12 mouse cellular contexts compared by ENCODE assay signal in the genomic region with DNA sequence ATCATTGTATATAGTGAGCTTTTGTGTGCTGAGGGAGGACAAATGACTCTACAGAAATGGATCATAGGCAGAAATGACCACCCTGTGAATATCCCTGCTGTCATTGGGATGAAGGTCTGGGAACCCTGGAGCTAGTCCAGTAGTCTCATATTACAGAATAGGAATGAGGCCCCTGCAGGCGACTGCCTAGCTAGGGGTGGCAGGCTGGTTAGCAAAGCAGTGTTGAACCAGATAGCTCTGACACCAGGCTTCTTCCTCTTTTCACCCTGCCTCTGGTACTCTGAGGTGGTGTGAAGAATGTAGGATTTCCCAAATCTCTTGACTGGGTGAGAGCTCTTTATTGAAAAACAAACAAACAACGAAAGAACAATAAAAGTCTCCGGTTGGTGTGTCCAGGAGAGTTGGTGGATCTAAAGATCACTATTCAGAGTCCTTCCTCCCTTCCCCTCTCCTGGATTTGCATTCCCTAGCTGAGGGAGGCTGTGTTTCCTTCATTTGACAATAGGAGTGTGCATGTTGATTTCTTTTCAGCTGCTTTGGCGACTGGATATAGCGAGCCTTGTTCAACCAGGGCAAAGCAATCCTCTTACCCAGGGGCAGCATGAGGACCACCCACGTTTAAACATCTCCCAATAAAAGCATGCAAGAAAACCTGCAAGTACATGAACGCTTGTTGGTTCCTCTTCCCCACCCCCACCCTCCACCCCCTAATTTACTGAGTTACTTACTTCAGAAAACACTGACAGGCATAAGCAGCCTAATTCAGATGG. TPM values are rescaled to one million over a fixed set of nuclear protein-coding genes. Genes with fewer than 3 reads are reported as not detected.
DNase-seq lines count a peak whose midpoint lies in the region; ATAC-seq lines count a peak whose summit lies in the region.
"Had no signal": no experiment of that assay in that cellular context is flagged by ENCODE, and none has a peak within 500 bp of the region (broad histone marks: within the 10 kb centered on the region; RNA-seq: fewer than 3 reads in every experiment).

No protein-coding gene starts in this region.

- no peaks in the 10 kb centered on the region for H3K9me3 ChIP-seq in kidney, embryonic 15.5 days (replicated peaks)
- H3K9me3 ChIP-seq in embryonic facial prominence, embryonic 13.5 days = no peaks in the 10 kb centered on the region
- no peaks in the 10 kb centered on the region for H3K9me3 ChIP-seq in limb, embryonic 10.5 days (replicated peaks)

- 0 out of 2 replicates have a peak overlapping the region, but pooled peaks have one; percentile 5 for H3K4me2 ChIP-seq in kidney, embryonic 15.5 days
- peak overlapping the region; percentile 18 for H3K4me2 ChIP-seq in embryonic facial prominence, embryonic 13.5 days
- H3K4me2 ChIP-seq: liver, embryonic 11.5 days had no signal

- DNase-seq in kidney, adult 9 months = no peak
- no peak for DNase-seq in limb, embryonic 10.5 days (ENCODE audit: low spot score)
- DNase-seq in thymus, postnatal 0 days (ENCODE audit: low spot score) = no peak
- DNase-seq in cerebellum, postnatal 10 days = no peak
- DNase-seq in layer of hippocampus, adult 9-10 months (ENCODE audit: low spot score) = no peak
- DNase-seq: kidney, adult 18-20 months; right cerebral cortex, postnatal 25 days had no signal

- H3K27me3 ChIP-seq in kidney, embryonic 15.5 days = no peaks in the 10 kb centered on the region
- H3K27me3 ChIP-seq in embryonic facial prominence, embryonic 13.5 days = no peaks in the 10 kb centered on the region
- H3K27me3 ChIP-seq in limb, embryonic 10.5 days (ENCODE audit: low read depth, poor library complexity, severe bottlenecking) = no peaks in the 10 kb centered on the region

- H3K9ac ChIP-seq in kidney, embryonic 15.5 days = no peak overlapping the region
- H3K9ac ChIP-seq in embryonic facial prominence, embryonic 13.5 days = no peak overlapping the region

- whole genome bisulfite sequencing in kidney, embryonic 15.5 days = 13% methylated on average over 7 of the region's 7 CpGs
- 9% methylated on average over 7 of the region's 7 CpGs for WGBS in embryonic facial prominence, embryonic 13.5 days
- 12% methylated on average over 7 of the region's 7 CpGs for WGBS in limb, embryonic 10.5 days

- 0 out of 2 replicates have a peak, but pooled peaks have one; percentile 33 for ATAC-seq in kidney, embryonic 15.5 days (replicated peaks; ENCODE audit: low FRiP score)
- no peak for ATAC-seq in embryonic facial prominence, embryonic 13.5 days (ENCODE audit: insufficient number of reproducible peaks, insufficient read depth, low FRiP score, low TSS enrichment, low read depth)

- no peaks in the 10 kb centered on the region for H3K36me3 ChIP-seq in kidney, embryonic 15.5 days
- no peaks in the 10 kb centered on the region for H3K36me3 ChIP-seq in embryonic facial prominence, embryonic 13.5 days
- H3K36me3 ChIP-seq in limb, embryonic 10.5 days = no peaks in the 10 kb centered on the region
- H3K36me3 ChIP-seq: G1E had no signal

- H3K27ac ChIP-seq in kidney, embryonic 15.5 days = peak overlapping the region; percentile 24; the same call in 1 of the 2 replicates
- H3K27ac ChIP-seq in brown adipose tissue, adult 24 weeks (replicated peaks; ENCODE audit: low read depth, low read length) = 0 out of 2 replicates have a peak overlapping the region, but pooled peaks have one; percentile 24
- peak overlapping the region; percentile 64 for H3K27ac ChIP-seq in embryonic facial prominence, embryonic 13.5 days
- H3K27ac ChIP-seq in limb, embryonic 10.5 days = peak overlapping the region; percentile 38; the same call in 1 of the 2 replicates

- peaks cover 20% of the 10 kb centered on the region for H3K4me1 ChIP-seq in kidney, embryonic 15.5 days
- peaks cover 7% of the 10 kb centered on the region; the same call in 1 of the 2 replicates for H3K4me1 ChIP-seq in brown adipose tissue, adult 24 weeks (ENCODE audit: control insufficient read depth, insufficient read depth, insufficient read length, low read length)
- peaks cover 14% of the 10 kb centered on the region for H3K4me1 ChIP-seq in embryonic facial prominence, embryonic 13.5 days
- peaks cover 34% of the 10 kb centered on the region for H3K4me1 ChIP-seq in limb, embryonic 10.5 days

- H3K4me3 ChIP-seq in kidney, embryonic 15.5 days (replicated peaks) = no peak overlapping the region
- no peak overlapping the region for H3K4me3 ChIP-seq in brown adipose tissue, adult 24 weeks (ENCODE audit: insufficient read depth, low read depth, low read length)
- no peak overlapping the region for H3K4me3 ChIP-seq in embryonic facial prominence, embryonic 13.5 days
- H3K4me3 ChIP-seq in limb, embryonic 10.5 days = no peak overlapping the region

RNA-seq across cellular contexts. Expression of a gene that starts 26.1 kb away (rescaled TPM):
- not detected in 2 replicates for polyA plus RNA-seq in kidney, embryonic 15.5 days (2015; fragmentation: Nextera tagmentation; extraction: Ambion mirVana)
- polyA plus RNA-seq in brown adipose tissue, adult 24 weeks (2012; ENCODE audit: insufficient read depth, insufficient read length, missing spikeins) = not detected in 2 replicates
- polyA plus RNA-seq in embryonic facial prominence, embryonic 13.5 days (2015; fragmentation: Nextera tagmentation; extraction: Ambion mirVana) = not detected in 2 replicates
- polyA plus RNA-seq in limb, embryonic 10.5 days (2016; fragmentation: Nextera tagmentation; extraction: Ambion mirVana) = 0.11 TPM in 1 of 2 replicates, not detected in the other
- polyA plus RNA-seq in thymus, postnatal 0 days (2015; fragmentation: Nextera tagmentation; extraction: Ambion mirVana) = not detected in 2 replicates
- polyA plus RNA-seq: G1E; liver, embryonic 11.5 days had no signal
